Mouse (Mus musculus): ENCODE measurements around the gene Kif26a.
A peak's percentile ranks its signal among the peaks of the same experiment; 100 is the strongest.

Gene Kif26a

DNA sequence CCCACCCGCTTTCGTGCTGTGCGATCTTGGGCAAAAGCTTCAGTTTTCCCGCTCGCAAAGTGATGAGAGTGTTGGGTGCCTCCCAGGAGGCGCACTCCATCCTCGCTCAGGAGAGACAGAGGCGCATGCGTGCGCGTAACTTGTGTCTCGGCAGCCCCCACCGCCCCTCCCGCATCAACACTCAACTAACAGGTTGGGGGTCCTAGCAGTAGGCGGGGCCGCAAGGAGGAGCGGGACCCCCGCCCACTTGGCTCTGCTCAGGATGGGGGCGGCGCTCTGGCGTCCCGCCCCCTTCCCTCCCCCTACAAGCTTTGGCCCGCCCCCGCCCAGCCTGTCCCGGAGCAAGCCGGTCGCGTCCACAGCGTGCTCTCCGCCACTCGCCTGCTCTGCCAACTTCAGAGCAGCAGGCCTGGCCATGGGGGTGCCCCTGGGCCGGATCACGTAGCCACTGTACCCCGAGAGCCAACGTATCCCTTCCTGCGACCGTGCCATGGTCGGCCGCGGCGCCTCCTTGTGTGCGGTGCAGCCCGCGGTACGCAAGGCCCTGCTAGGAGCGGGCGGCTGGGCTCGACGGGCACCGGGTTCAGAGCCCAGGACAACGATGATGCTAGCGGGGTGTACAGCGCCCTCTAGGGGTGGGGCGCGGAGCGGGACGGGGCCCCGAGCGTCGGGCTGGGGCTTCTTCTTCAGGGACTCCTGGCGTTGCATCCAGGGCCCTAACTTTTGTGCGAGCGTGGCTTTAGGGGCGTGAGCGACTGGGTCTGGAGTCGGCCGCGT, at the start of gene Kif26a:
Kif26a (plus strand) TSS at position 334 of the 777 bp plus-strand sequence.
- ATAC-seq (ENCODE audit: insufficient number of reproducible peaks, low FRiP score, low TSS enrichment): no peak

DNA sequence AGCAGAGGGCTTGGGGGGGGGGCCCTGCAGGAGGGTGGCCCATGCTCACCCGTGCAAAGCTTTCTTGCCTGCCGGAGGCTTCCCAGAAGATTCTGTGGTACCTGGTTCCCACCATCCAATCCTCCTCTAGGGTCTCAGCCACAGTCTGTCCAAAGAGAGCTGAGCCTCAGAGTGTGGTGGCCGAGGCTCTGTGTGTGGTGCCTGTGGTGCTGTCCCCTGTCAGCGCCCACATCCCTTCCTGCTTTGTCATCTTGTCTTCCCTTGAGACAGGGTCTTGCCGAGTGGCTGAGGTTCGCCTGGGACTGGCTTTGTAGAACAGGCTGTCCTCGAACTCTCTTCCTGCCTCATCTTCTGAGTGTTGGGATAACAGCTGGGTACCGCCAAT, 49.3 kb upstream of the Kif26a start:
- no peak for ATAC-seq (ENCODE audit: insufficient number of reproducible peaks, low FRiP score, low TSS enrichment)

DNA sequence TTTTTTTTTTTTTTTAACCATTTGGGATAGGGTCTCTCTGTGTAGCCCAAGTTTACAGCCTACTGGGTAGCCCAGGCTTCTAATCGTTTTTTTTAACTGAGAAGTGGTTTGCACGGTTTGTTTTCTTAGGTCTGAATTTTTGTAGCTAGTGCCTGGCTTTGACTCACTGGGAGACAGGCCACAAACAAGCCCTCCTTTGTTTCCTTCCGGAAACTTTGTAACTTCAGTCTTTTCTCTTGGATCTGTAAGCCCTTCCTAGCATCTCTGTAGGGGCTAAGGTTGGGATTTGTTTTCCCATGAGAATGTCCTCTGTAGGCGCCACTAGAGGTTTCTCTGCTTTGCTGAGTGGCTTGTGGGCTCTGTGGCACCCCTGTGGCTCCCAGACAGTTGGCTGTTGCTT, 45.9 kb upstream of the Kif26a start:
- ATAC-seq (ENCODE audit: insufficient number of reproducible peaks, low FRiP score, low TSS enrichment): no peak

DNA sequence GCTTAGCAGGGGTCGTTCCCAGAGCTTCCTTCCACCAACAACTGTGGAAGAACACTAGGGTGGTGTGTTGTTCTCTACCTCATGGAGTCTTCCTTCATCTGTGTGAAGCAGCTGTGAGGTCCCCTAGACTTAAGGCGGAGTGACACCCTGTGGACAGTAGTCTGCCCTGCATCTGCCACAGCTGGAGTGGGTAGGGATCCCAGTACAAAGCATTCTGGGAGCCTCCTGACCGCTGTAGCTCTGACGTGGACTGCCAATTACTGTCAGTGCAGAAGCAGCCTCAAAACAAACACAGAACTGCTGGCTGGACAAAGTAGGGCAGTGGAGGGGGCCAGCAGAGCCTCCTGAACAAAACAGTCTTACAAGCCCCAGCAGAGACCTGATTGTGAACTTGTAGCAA, 45.0 kb upstream of the Kif26a start:
- no peak for ATAC-seq (ENCODE audit: insufficient number of reproducible peaks, low FRiP score, low TSS enrichment)

DNA sequence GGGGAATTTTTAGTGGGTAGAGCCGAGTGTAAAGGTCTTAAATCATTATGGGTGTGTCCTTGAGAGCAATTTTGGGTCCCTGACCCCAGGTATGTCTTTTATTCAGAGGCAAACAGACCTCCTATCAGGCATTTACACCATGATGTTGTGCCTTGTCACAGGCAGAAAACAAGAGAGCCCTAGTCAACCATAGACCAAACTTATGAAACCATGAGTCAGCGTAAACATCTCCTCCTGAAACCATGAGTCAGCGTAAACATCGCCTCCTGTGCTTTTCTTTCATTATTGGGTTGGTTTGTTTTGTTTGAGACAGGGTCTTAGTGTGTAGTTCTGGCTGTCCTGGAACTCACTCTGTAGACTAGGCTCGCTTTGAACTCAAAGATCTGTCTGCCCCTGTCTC, 42.8 kb upstream of the Kif26a start:
- no peak for ATAC-seq (ENCODE audit: insufficient number of reproducible peaks, low FRiP score, low TSS enrichment)

DNA sequence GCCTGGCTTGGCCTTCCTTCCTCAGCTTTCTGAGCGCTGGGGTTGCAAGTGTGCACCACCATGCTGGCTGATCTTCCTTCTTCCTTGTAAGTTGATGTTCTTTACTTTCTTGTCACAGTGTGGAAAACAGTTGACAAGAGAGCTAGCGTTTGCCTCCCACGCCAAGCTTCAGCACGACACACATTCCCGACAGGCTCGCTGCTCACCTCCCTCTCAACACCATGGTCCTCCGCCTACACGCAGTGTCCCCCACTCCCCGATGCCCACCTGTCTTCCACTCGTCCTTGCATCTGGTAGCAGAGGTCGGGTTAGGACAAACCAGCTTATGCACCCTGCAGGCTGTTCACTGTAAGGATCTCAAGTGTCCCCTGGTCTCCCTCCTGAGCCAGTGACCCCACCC, 41.1 kb upstream of the Kif26a start:
- no peak for ATAC-seq (ENCODE audit: insufficient number of reproducible peaks, low FRiP score, low TSS enrichment)

DNA sequence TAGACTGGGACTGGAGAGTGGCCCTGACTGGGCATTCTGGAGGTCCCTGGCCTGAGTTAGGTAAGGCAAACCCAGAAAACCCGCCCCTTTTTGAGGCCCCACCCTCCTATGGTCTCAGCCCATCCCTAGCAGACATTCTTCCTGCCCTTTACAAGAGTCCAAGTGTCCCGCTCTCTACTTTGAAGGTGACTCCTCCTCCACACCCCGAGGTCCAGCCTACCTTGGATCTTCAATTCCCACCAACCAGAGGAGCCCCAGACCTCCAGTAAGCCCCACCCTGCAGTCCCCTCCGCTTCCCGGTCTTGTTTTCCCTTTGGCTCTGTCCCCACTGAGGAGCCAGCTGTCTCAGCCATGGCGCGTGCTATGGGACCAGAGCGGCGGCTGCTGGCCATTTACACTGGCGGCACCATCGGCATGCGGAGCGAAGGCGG, 39.5 kb upstream of the Kif26a start, which contains the start of gene Aspg:
Aspg (plus strand) TSS at position 139 of the 431 bp plus-strand sequence.
- no peak for ATAC-seq (ENCODE audit: insufficient number of reproducible peaks, low FRiP score, low TSS enrichment)

DNA sequence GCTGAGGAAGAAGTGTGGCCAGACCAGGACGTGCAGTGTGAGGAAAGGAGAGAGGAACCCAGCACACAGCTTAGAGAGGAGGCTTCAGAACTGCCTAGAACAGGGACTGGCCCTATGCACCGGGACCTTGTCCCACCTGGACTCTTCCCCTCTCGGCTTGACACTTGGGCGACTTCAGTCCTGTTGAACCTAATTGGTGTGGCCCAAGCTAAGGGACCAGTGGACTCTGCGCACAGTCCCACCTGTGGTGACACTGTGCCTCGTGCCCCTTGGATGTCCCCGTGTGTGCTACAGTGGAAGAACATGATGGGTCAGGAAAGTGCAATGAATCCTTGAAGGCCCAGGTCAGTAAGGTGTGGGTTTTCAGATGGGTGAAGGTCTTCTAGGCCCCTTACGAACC, 38.3 kb upstream of the Kif26a start:
- no peak for ATAC-seq (ENCODE audit: insufficient number of reproducible peaks, low FRiP score, low TSS enrichment)

DNA sequence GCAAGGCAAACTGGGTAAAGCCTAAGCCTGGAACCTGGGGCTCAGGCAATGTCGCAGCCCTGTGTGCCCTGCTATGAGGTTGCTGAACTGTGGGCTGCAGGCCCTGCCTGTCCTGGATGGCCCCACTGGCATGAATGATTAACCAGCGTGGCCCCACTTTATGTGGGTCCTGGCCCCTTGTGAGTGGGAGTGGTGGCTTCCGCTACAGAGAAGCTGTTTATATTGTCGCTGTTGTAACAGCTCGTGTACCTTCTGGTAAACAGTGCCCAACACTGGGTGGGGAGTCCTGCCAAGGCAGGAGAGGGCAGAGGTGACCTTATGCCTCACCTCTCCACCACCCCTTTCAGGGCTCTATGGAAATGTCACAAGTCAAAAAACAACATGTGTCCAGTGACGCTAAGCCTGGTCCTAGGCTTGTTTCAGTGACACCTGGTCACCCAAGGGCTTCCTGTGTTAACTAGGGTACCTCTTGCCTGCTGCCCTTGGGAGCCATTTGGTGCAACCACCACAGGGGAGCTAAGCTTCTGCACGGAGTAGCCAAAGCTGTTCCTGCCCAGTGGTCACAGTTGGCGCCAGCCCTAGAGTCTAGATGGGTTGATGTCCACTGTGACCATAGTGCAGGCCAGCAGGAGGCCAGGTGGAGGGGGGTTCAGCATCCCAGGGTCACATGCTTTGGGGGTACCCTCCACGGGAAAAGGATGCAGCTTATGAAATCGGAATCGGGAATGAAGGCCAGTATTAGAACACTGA, 37.1 kb upstream of the Kif26a start:
- ATAC-seq (ENCODE audit: insufficient number of reproducible peaks, low FRiP score, low TSS enrichment): no peak

DNA sequence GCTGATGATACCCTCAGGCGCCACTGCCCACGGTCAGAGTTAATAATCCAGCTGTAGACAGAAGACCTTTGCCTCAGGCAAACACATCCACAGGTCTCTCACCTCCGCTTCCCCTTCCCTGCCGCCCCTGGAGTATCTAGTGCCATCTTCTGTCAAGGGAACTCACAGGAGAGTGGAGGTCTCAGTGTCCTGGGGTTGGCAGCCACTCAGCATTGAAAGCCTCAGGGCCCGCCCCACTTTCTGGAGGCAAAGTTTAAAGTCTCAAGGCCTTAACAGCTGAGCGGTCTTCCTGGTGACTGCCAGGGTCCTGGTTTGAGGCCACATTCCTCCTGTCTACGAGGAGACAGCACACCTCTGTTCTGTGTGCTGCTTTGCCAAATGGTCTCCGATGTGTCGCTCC, 36.3 kb upstream of the Kif26a start:
- no peak for ATAC-seq (ENCODE audit: insufficient number of reproducible peaks, low FRiP score, low TSS enrichment)

DNA sequence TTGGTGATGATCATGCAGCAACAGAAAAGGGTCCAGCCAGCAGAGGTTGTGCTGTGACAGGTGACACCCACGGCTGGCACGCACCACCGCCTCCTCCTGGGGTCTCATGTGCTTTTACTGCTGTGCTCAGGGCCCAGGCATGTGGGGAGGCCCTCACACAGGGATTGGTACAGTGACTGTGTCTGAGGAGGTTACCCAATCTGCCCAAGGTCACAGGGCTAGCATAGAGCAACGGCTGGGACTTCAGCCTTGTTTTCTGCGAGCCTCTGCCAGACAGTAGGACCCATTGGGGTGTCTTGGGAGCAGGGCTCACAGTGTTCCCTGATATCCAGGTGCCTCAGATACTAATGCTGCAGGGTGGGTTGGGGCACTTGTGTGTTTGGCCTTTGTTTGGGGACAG, 34.7 kb upstream of the Kif26a start:
- no peak for ATAC-seq (ENCODE audit: insufficient number of reproducible peaks, low FRiP score, low TSS enrichment)

DNA sequence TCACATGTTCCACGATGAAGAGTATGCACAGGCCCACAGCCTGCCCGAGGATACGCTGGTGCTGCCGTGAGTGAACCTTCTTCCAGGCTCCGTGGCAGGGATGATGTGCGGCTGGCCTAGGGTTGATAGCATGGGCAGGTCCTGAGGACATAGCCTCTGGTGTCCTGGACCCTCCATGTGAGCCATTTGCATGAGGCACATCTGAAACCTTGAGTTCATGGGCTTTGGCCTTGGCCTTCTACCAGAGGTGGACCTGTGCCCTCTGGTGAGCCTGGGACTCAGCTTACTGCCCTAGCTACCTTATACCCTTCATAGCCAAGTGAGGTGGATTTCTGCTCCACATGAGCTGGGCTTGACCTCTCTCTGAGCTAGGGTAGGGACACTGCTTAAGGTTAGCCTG, 33.8 kb upstream of the Kif26a start:
- ATAC-seq (ENCODE audit: insufficient number of reproducible peaks, low FRiP score, low TSS enrichment): no peak

DNA sequence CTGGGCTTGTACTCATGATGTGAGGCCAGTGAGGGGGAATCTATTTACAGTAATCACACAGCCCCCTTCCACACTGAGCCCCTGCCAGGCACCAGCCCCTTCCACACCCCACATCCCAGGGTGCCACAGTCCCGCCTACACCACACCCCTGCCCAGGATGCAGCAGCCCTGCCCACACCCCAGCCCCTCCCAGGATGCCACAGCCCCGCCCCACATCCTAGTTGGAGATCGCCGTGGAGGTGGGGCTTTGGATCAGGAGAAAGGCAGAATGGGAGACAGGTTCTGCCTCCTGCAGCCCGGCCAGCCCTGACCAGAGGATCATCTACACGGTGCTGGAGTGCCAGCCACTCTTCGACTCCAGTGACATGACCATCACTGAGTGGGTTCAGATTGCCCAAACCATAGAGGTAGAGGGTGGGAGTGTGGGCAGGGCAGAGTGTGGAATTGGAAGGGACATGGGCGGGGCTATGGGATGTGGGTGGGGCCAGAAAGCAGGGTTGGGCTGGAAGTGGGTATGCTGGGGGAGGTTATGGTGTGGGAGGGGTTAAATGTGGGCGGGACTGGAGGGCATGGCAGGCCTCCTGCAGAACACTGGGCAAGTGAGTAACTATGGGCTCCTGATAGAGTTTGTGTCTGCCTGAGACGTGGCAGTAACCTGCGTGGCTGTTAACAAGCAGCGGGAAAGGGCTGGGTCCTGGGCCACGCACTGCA, 33.2 kb upstream of the Kif26a start:
- no peak for ATAC-seq (ENCODE audit: insufficient number of reproducible peaks, low FRiP score, low TSS enrichment)

DNA sequence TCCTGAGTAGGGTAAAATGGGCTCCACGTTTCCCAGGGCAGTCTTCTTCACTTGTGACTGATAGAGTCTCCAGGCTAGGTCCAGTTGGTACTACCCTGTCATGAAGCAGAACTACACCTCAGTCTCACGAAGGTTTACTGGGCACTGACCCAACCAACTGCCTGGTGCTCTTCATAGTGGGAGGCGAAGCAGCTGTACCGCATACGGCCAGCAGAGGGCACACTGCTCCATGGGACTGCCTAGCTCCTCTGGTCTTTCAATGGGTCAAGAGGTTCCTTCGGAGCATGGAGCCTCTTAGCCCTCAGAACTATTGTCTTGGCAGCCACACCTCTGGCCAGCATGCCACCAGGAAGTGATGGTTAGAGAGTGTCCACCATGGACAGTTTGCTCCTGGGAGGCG, 32.3 kb upstream of the Kif26a start:
- peak; percentile 38; the same call in 1 of the 2 replicates for ATAC-seq (ENCODE audit: insufficient number of reproducible peaks, low FRiP score, low TSS enrichment)

DNA sequence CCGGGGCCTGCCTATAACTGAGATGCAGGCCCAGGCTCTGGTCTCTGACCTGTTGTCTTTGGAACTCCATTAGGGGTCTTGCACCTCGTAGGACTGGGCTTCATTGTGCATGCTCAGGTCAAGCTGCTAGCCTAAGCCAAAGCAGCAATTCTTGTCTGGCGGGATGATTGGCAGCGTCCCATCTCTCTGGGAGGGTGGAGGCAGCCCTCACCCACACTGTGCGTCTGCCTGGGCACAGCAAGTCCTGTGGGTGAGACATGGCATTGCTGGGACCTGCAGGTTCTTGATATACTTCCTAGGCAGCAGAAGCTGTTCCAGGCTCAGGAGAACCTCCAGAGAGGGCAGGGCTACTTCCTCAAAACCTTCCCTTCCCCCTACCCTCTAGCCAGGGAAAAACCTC, 29.0 kb upstream of the Kif26a start:
- no peak for ATAC-seq (ENCODE audit: insufficient number of reproducible peaks, low FRiP score, low TSS enrichment)

DNA sequence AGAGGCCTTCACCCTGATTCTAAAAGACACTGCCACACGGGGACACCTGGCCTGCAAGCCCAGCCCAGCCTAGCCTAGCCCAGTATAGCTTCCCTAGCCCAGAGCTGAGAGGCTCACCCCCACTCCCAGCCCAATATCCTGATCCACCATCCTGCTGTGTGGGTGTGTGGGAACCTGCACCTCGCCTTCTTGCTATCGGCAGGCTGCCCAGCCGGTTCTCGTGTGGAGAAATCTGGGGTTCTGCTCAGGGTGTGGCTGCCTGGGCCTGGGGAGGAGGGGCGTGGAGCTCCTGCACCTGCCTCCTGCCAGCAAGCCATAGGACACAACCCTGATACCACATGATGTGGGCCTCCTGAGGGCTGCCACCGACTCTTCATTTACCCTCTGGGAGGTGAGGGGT, 28.4 kb upstream of the Kif26a start:
- no peak for ATAC-seq (ENCODE audit: insufficient number of reproducible peaks, low FRiP score, low TSS enrichment)

DNA sequence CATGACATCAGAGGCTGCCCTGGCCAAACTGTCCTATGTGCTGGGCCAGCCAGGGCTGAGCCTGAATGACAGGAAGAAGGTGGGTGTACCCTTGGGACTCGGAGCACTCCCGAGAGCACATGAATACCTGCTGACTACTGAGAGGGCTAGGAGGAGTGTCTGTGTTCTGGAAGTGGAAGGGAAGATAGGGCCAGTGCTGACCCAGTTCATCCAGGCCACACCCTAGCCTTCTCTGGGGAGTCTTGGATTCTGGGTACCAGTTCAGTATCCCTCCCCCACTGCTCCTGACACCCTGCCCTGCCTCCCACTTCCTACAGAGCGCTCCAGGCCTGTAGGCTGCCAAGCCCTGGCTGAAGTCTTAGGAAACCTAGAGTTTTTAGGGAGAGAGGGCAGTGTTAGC, 24.8 kb upstream of the Kif26a start:
- ATAC-seq (ENCODE audit: insufficient number of reproducible peaks, low FRiP score, low TSS enrichment): no peak

DNA sequence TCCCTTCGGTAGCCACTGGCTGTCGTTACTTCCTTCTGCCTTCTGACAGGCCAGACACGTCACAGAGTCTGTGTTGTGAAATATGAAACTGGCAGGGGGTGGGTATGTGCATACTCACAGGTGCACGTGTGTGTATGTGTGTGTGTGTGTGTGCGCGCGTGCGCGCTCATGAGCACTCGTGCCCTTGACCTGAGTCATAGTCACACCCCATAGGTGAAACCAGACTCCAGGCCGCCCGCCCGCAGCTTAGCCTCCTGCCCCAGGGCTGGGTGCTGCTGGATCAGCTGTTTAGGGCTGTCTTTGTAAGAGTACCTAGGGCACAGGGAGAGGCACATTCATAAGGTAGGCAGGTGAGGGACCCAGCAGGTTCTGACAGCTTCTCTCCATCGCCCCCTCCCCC, 20.1 kb upstream of the Kif26a start:
- no peak for ATAC-seq (ENCODE audit: insufficient number of reproducible peaks, low FRiP score, low TSS enrichment)

DNA sequence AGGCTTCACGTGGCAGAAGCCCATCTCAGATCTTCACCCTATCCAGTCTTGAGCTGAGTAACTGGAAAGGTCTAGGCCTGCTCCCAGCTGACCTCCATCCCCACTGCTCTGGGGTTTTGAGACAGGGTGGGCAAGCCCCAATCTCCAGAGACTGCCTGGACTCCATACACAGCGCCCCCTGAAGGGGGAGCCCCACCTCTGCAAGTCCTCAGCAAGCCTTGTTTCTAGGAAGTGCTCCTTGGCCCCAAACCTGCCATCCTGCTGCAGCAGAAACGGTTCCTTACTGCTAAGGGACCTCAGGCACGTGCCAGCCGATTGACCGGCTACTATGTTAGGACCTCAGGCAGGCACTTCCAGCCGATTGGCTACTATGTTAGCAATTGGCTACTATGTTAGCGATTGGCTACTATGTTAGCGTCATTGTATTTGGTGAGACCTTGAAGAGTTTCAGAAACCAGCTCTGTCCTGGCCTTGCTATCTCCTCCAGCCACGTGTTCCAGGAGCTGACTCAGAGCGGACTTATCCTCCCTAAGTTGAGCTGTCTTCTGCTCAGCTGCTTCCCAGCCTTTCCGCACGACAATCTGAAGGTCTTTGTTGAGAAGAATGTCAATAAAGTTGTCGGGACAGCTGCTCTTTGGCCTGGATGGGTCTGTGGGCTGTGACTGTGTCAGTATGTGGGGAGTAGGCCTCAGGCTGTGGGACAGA, 18.9 kb upstream of the Kif26a start:
- ATAC-seq (ENCODE audit: insufficient number of reproducible peaks, low FRiP score, low TSS enrichment): no peak

DNA sequence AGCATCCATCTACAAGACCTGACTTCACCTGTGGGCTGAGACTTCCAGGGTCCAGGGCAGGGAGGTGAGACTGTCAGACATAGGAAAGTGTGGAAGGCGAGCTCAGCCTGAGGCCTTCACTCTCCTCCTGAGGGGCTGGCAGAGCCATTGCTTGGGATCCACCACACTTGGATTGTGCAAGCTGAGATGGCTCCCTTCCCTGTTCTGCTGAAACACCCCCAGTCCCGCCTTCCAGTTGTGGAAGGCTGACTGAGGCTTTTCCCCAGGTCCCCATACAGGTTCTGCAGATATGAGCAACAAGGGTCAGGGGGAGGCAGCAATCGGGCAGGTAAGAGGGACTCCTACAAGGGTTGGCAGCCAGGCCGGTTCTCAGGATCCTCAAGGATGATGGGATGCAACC, 17.5 kb upstream of the Kif26a start:
- ATAC-seq (ENCODE audit: insufficient number of reproducible peaks, low FRiP score, low TSS enrichment): no peak
